Mouse (Mus musculus): ENCODE data around the gene Agap1. TPM values are rescaled to one million over a fixed set of nuclear protein-coding genes. Genes with fewer than 3 reads are reported as not detected.
A peak's percentile ranks its signal among the peaks of the same experiment; 100 is the strongest.

Gene Agap1
- polyA plus RNA-seq, 1 experiment from 2014 or later, result 11.5 TPM

- 76% methylated on average over 8 of the region's 8 CpGs for WGBS
- no peaks in the 10 kb centered on the region for H3K27me3 ChIP-seq
- H3K9me3 ChIP-seq, result no peaks in the 10 kb centered on the region
- H3K36me3 ChIP-seq, result no peaks in the 10 kb centered on the region
- no peak overlapping the region for H3K9ac ChIP-seq
- H3K4me1 ChIP-seq, result peaks cover 43% of the 10 kb centered on the region
- H3K4me3 ChIP-seq, result no peak overlapping the region
- H3K27ac ChIP-seq, result no peak overlapping the region
- ATAC-seq (ENCODE audit: borderline replicate concordance, extremely low read depth, low FRiP score, low TSS enrichment), result no peak
- H3K4me2 ChIP-seq, result no peak overlapping the region
These were observed 59.1 kb downstream of the Agap1 start for GRCm38 (mm10) chr1:89513616-89514283.

- no peak overlapping the region for H3K4me2 ChIP-seq
- H3K9me3 ChIP-seq, result no peaks in the 10 kb centered on the region
- 0 out of 2 replicates have a peak, but pooled peaks have one; percentile 9 for ATAC-seq (ENCODE audit: borderline replicate concordance, extremely low read depth, low FRiP score, low TSS enrichment)
- H3K36me3 ChIP-seq, result no peaks in the 10 kb centered on the region
- no peaks in the 10 kb centered on the region for H3K27me3 ChIP-seq
- H3K4me1 ChIP-seq, result peaks cover 40% of the 10 kb centered on the region
- 53% methylated on average over 11 of the region's 11 CpGs for WGBS
- H3K27ac ChIP-seq, result no peak overlapping the region
- H3K9ac ChIP-seq, result no peak overlapping the region
- no peak overlapping the region for H3K4me3 ChIP-seq
These were observed 61.4 kb downstream of the Agap1 start for GRCm38 (mm10) chr1:89515808-89516560.

- WGBS, result 33% methylated on average over 5 of the region's 5 CpGs
- Histone ChIP-seq H3K9ac (no peak overlapping the region), H3K36me3 (no peaks in the 10 kb centered on the region), H3K4me1 (peaks cover 49% of the 10 kb centered on the region), H3K4me3 (no peak overlapping the region), H3K27ac (no peak overlapping the region), H3K9me3 (no peaks in the 10 kb centered on the region), H3K4me2 (no peak overlapping the region), H3K27me3 (no peaks in the 10 kb centered on the region)
- ATAC-seq (ENCODE audit: borderline replicate concordance, extremely low read depth, low FRiP score, low TSS enrichment), result no peak
These were observed 63.2 kb downstream of the Agap1 start for GRCm38 (mm10) chr1:89517817-89518216.

- no peak overlapping the region for H3K4me2 ChIP-seq
- H3K9ac ChIP-seq, result no peak overlapping the region
- H3K9me3 ChIP-seq, result no peaks in the 10 kb centered on the region
- no peaks in the 10 kb centered on the region for H3K27me3 ChIP-seq
- 72% methylated on average over 17 of the region's 17 CpGs for WGBS
- H3K27ac ChIP-seq, result no peak overlapping the region
- H3K36me3 ChIP-seq, result no peaks in the 10 kb centered on the region
- H3K4me1 ChIP-seq, result peaks cover 68% of the 10 kb centered on the region
- H3K4me3 ChIP-seq, result no peak overlapping the region
- no peak for ATAC-seq (ENCODE audit: borderline replicate concordance, extremely low read depth, low FRiP score, low TSS enrichment)
These were observed 65.5 kb downstream of the Agap1 start for GRCm38 (mm10) chr1:89519914-89520643.

- no peak overlapping the region for H3K27ac ChIP-seq
- peaks cover 71% of the 10 kb centered on the region for H3K4me1 ChIP-seq
- no peaks in the 10 kb centered on the region for H3K36me3 ChIP-seq
- H3K4me2 ChIP-seq, result no peak overlapping the region
- 64% methylated on average over 11 of the region's 11 CpGs for WGBS
- H3K9me3 ChIP-seq, result no peaks in the 10 kb centered on the region
- no peak overlapping the region for H3K9ac ChIP-seq
- H3K4me3 ChIP-seq, result no peak overlapping the region
- no peaks in the 10 kb centered on the region for H3K27me3 ChIP-seq
- no peak for ATAC-seq (ENCODE audit: borderline replicate concordance, extremely low read depth, low FRiP score, low TSS enrichment)
These were observed 66.8 kb downstream of the Agap1 start for GRCm38 (mm10) chr1:89521406-89521805.

GRCm38 (mm10) chr1:89521935-89522535 is 67.4 kb downstream of the Agap1 start:
- H3K4me2 ChIP-seq, result no peak overlapping the region
- H3K9me3 ChIP-seq, result no peaks in the 10 kb centered on the region
- peaks cover 64% of the 10 kb centered on the region for H3K4me1 ChIP-seq
- H3K27me3 ChIP-seq, result no peaks in the 10 kb centered on the region
- H3K4me3 ChIP-seq, result no peak overlapping the region
- H3K27ac ChIP-seq, result no peak overlapping the region
- ATAC-seq (ENCODE audit: borderline replicate concordance, extremely low read depth, low FRiP score, low TSS enrichment), result no peak
- WGBS, result 55% methylated on average over 17 of the region's 17 CpGs
- no peaks in the 10 kb centered on the region for H3K36me3 ChIP-seq
- H3K9ac ChIP-seq, result no peak overlapping the region

GRCm38 (mm10) chr1:89524369-89524768 is 69.8 kb downstream of the Agap1 start:
- ATAC-seq (ENCODE audit: borderline replicate concordance, extremely low read depth, low FRiP score, low TSS enrichment), result no peak
- no peak overlapping the region for H3K9ac ChIP-seq
- peaks cover 56% of the 10 kb centered on the region for H3K4me1 ChIP-seq
- H3K27me3 ChIP-seq, result no peaks in the 10 kb centered on the region
- under 1% methylated on average over 4 of the region's 4 CpGs for WGBS
- no peak overlapping the region for H3K27ac ChIP-seq
- no peak overlapping the region for H3K4me3 ChIP-seq
- no peaks in the 10 kb centered on the region for H3K9me3 ChIP-seq
- no peaks in the 10 kb centered on the region for H3K36me3 ChIP-seq
- no peak overlapping the region for H3K4me2 ChIP-seq

- Histone ChIP-seq H3K27ac (no peak overlapping the region), H3K9ac (no peak overlapping the region), H3K4me3 (no peak overlapping the region), H3K9me3 (no peaks in the 10 kb centered on the region), H3K27me3 (no peaks in the 10 kb centered on the region), H3K4me1 (peaks cover 56% of the 10 kb centered on the region), H3K4me2 (no peak overlapping the region), H3K36me3 (no peaks in the 10 kb centered on the region)
- WGBS, result 56% methylated on average over 4 of the region's 4 CpGs
- no peak for ATAC-seq (ENCODE audit: borderline replicate concordance, extremely low read depth, low FRiP score, low TSS enrichment)
These were observed 70.4 kb downstream of the Agap1 start for GRCm38 (mm10) chr1:89524998-89525397.

GRCm38 (mm10) chr1:89525825-89526224 is 71.2 kb downstream of the Agap1 start:
- no peaks in the 10 kb centered on the region for H3K9me3 ChIP-seq
- 36% methylated on average over 13 of the region's 13 CpGs for WGBS
- no peak for ATAC-seq (ENCODE audit: borderline replicate concordance, extremely low read depth, low FRiP score, low TSS enrichment)
- H3K4me2 ChIP-seq, result no peak overlapping the region
- peaks cover 49% of the 10 kb centered on the region for H3K4me1 ChIP-seq
- H3K27me3 ChIP-seq, result no peaks in the 10 kb centered on the region
- no peak overlapping the region for H3K27ac ChIP-seq
- no peaks in the 10 kb centered on the region for H3K36me3 ChIP-seq
- no peak overlapping the region for H3K4me3 ChIP-seq
- H3K9ac ChIP-seq, result no peak overlapping the region

GRCm38 (mm10) chr1:89528671-89529276 is 74.2 kb downstream of the Agap1 start:
- Histone ChIP-seq H3K4me3 (no peak overlapping the region), H3K27ac (no peak overlapping the region; the same call in 1 of the 2 replicates), H3K4me2 (no peak overlapping the region), H3K9ac (no peak overlapping the region), H3K9me3 (0 out of 2 replicates have a peak, but pooled peaks cover 5% of the 10 kb centered on the region), H3K27me3 (no peaks in the 10 kb centered on the region), H3K4me1 (peaks cover 38% of the 10 kb centered on the region), H3K36me3 (no peaks in the 10 kb centered on the region)
- 35% methylated on average over 17 of the region's 17 CpGs for WGBS
- no peak for ATAC-seq (ENCODE audit: borderline replicate concordance, extremely low read depth, low FRiP score, low TSS enrichment)

- Histone ChIP-seq H3K4me1 (peaks cover 43% of the 10 kb centered on the region), H3K4me2 (peak overlapping the region; percentile 45), H3K9ac (no peak overlapping the region), H3K36me3 (no peaks in the 10 kb centered on the region), H3K9me3 (0 out of 2 replicates have a peak, but pooled peaks cover 5% of the 10 kb centered on the region), H3K27ac (peak overlapping the region; percentile 82), H3K4me3 (no peak overlapping the region; the same call in 1 of the 2 replicates), H3K27me3 (no peaks in the 10 kb centered on the region)
- ATAC-seq (ENCODE audit: borderline replicate concordance, extremely low read depth, low FRiP score, low TSS enrichment), result peak; percentile 39
- 37% methylated on average over 9 of the region's 9 CpGs for WGBS
These were observed 79.1 kb downstream of the Agap1 start for GRCm38 (mm10) chr1:89533702-89534101.

All from lung, embryonic 15.5 days (tissue).